ENCODE assay signal across 10 mouse cellular contexts in the genomic region with DNA sequence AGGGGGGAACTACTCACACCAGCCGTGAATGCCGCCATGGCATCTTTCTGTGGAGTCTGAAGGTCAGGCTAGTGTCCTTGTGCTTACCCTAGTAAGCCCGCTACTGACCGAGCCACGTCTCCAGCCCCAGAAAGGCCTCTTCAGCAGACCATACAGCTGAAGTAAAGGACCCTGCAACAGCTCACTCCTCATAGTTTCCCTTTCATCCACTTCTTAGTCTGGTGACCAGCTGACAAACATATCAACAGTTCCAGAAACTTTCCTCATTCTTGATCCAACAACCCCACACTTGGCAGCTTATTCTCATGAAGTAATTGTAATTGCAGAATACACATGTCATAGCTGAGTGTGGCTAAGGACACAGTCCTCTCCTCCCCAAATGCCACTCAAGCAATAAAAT. TPM values are rescaled to one million over a fixed set of nuclear protein-coding genes. Genes with fewer than 3 reads are reported as not detected.
DNase-seq lines count a peak whose midpoint lies in the region; ATAC-seq and TF ChIP-seq lines count a peak whose summit lies in the region.
"Had no signal": no experiment of that assay in that cellular context is flagged by ENCODE, and none has a peak within 500 bp of the region (broad histone marks: within the 10 kb centered on the region; RNA-seq: fewer than 3 reads in every experiment).

No protein-coding gene starts in this region.

- no peaks in the 10 kb centered on the region for H3K9me3 ChIP-seq in embryonic facial prominence, embryonic 15.5 days (replicated peaks)
- no peaks in the 10 kb centered on the region for H3K9me3 ChIP-seq in embryonic facial prominence, embryonic 10.5 days
- H3K9me3 ChIP-seq in lung, embryonic 14.5 days (ENCODE audit: low read depth, low read length) = no peaks in the 10 kb centered on the region
- no peaks in the 10 kb centered on the region for H3K9me3 ChIP-seq in heart, embryonic 15.5 days (replicated peaks)
- H3K9me3 ChIP-seq in stomach, embryonic 16.5 days (replicated peaks; ENCODE audit: control insufficient read depth, low read length) = no peaks in the 10 kb centered on the region
- H3K9me3 ChIP-seq: embryonic facial prominence, embryonic 13.5 days had no signal

- H3K27me3 ChIP-seq in embryonic facial prominence, embryonic 15.5 days = no peaks in the 10 kb centered on the region
- H3K27me3 ChIP-seq in embryonic facial prominence, embryonic 10.5 days (replicated peaks; ENCODE audit: low read depth, poor library complexity, severe bottlenecking) = no peaks in the 10 kb centered on the region
- no peaks in the 10 kb centered on the region for H3K27me3 ChIP-seq in lung, embryonic 14.5 days (ENCODE audit: insufficient read depth, low read length)
- H3K27me3 ChIP-seq in heart, embryonic 15.5 days = no peaks in the 10 kb centered on the region
- no peaks in the 10 kb centered on the region for H3K27me3 ChIP-seq in stomach, embryonic 16.5 days (ENCODE audit: control insufficient read depth, insufficient read depth, low read length)
- H3K27me3 ChIP-seq: embryonic facial prominence, embryonic 13.5 days had no signal

- peaks cover 20% of the 10 kb centered on the region for H3K4me1 ChIP-seq in embryonic facial prominence, embryonic 15.5 days
- peaks cover 39% of the 10 kb centered on the region for H3K4me1 ChIP-seq in embryonic facial prominence, embryonic 10.5 days
- peaks cover 9% of the 10 kb centered on the region; the same call in 1 of the 2 replicates for H3K4me1 ChIP-seq in lung, embryonic 14.5 days (ENCODE audit: insufficient read depth)
- H3K4me1 ChIP-seq in heart, embryonic 15.5 days (replicated peaks) = peaks cover 61% of the 10 kb centered on the region
- H3K4me1 ChIP-seq in stomach, embryonic 16.5 days (ENCODE audit: control insufficient read depth, insufficient read depth, low read length) = peaks cover 26% of the 10 kb centered on the region

- H3K27ac ChIP-seq in embryonic facial prominence, embryonic 15.5 days (replicated peaks) = peak overlapping the region; percentile 39
- no peak overlapping the region for H3K27ac ChIP-seq in embryonic facial prominence, embryonic 10.5 days (replicated peaks)
- peak overlapping the region; percentile 72; the same call in 1 of the 2 replicates for H3K27ac ChIP-seq in lung, embryonic 14.5 days (ENCODE audit: low read depth)
- H3K27ac ChIP-seq in heart, embryonic 15.5 days = peak overlapping the region; percentile 67
- peak overlapping the region; percentile 43 for H3K27ac ChIP-seq in stomach, embryonic 16.5 days (ENCODE audit: low read length)
- H3K27ac ChIP-seq: embryonic facial prominence, embryonic 13.5 days had no signal

- no peak for DNase-seq in embryonic facial prominence, embryonic 10.5 days (ENCODE audit: low spot score)
- DNase-seq in lung, embryonic 14.5 days = no peak
- DNase-seq in lung, postnatal 14 days = no peak
- DNase-seq in frontal cortex, postnatal 36 days (ENCODE audit: low spot score in 2 of 2) = no peak
- no peak for DNase-seq in urinary bladder, postnatal 14 days (ENCODE audit: low spot score)

- no peak for TF ChIP-seq CTCF in lung, embryonic 14.5 days (IDR thresholded peaks at IDR 0.05; ENCODE audit: low read depth)

- no peak for ATAC-seq in embryonic facial prominence, embryonic 15.5 days (ENCODE audit: insufficient number of reproducible peaks, low FRiP score, low TSS enrichment, low read depth)
- ATAC-seq in lung, embryonic 14.5 days (ENCODE audit: insufficient read depth) = no peak
- no peak for ATAC-seq in heart, embryonic 15.5 days (replicated peaks; ENCODE audit: insufficient number of reproducible peaks, insufficient read depth, low FRiP score, low read depth)
- no peak for ATAC-seq in stomach, embryonic 16.5 days (ENCODE audit: insufficient read depth, low FRiP score)
- ATAC-seq: hindbrain, postnatal 0 days had no signal

- H3K9ac ChIP-seq in embryonic facial prominence, embryonic 15.5 days = no peak overlapping the region
- H3K9ac ChIP-seq in lung, embryonic 14.5 days = no peak overlapping the region
- no peak overlapping the region for H3K9ac ChIP-seq in heart, embryonic 15.5 days
- no peak overlapping the region for H3K9ac ChIP-seq in stomach, embryonic 16.5 days (ENCODE audit: low read length)
- H3K9ac ChIP-seq: embryonic facial prominence, embryonic 13.5 days had no signal

- H3K4me3 ChIP-seq in embryonic facial prominence, embryonic 15.5 days (replicated peaks) = no peak overlapping the region
- H3K4me3 ChIP-seq in embryonic facial prominence, embryonic 10.5 days = no peak overlapping the region
- H3K4me3 ChIP-seq in lung, embryonic 14.5 days (ENCODE audit: low read depth, low read length) = no peak overlapping the region
- H3K4me3 ChIP-seq in heart, embryonic 15.5 days = no peak overlapping the region
- no peak overlapping the region for H3K4me3 ChIP-seq in stomach, embryonic 16.5 days (replicated peaks; ENCODE audit: low read length)
- H3K4me3 ChIP-seq: embryonic facial prominence, embryonic 13.5 days had no signal

- no peaks in the 10 kb centered on the region for H3K36me3 ChIP-seq in embryonic facial prominence, embryonic 15.5 days
- no peaks in the 10 kb centered on the region for H3K36me3 ChIP-seq in embryonic facial prominence, embryonic 10.5 days (replicated peaks)
- H3K36me3 ChIP-seq in lung, embryonic 14.5 days (ENCODE audit: insufficient read depth) = no peaks in the 10 kb centered on the region
- H3K36me3 ChIP-seq in heart, embryonic 15.5 days = no peaks in the 10 kb centered on the region
- H3K36me3 ChIP-seq in stomach, embryonic 16.5 days (ENCODE audit: control insufficient read depth, insufficient read depth, low read length) = no peaks in the 10 kb centered on the region
- H3K36me3 ChIP-seq: embryonic facial prominence, embryonic 13.5 days had no signal

- WGBS in embryonic facial prominence, embryonic 15.5 days = 79% methylated on average over 5 of the region's 5 CpGs
- WGBS in embryonic facial prominence, embryonic 10.5 days = 87% methylated on average over 5 of the region's 5 CpGs
- WGBS in lung, embryonic 14.5 days = 79% methylated on average over 5 of the region's 5 CpGs
- 56% methylated on average over 5 of the region's 5 CpGs for WGBS in heart, embryonic 15.5 days
- WGBS in stomach, embryonic 16.5 days = 69% methylated on average over 5 of the region's 5 CpGs

- H3K4me2 ChIP-seq in embryonic facial prominence, embryonic 15.5 days (replicated peaks) = no peak overlapping the region
- no peak overlapping the region for H3K4me2 ChIP-seq in lung, embryonic 14.5 days
- H3K4me2 ChIP-seq in heart, embryonic 15.5 days = no peak overlapping the region
- no peak overlapping the region for H3K4me2 ChIP-seq in stomach, embryonic 16.5 days (ENCODE audit: low read depth, low read length)
- H3K4me2 ChIP-seq: embryonic facial prominence, embryonic 13.5 days had no signal

RNA-seq across cellular contexts. Expression of gene Pomgnt2, which starts 27.0 kb away (rescaled TPM):
- 18.4 and 21.2 TPM in 2 replicates for polyA plus RNA-seq in embryonic facial prominence, embryonic 15.5 days (2015; fragmentation: Nextera tagmentation; extraction: Ambion mirVana)
- polyA plus RNA-seq in embryonic facial prominence, embryonic 10.5 days (2016; fragmentation: Nextera tagmentation; extraction: Ambion mirVana) = 13.5 and 13.9 TPM in 2 replicates
- polyA plus RNA-seq in lung, embryonic 14.5 days (2014; fragmentation: Nextera tagmentation; extraction: Ambion mirVana) = 9.9 and 10.5 TPM in 2 replicates
- polyA plus RNA-seq in heart, embryonic 15.5 days (2015; fragmentation: Nextera tagmentation; extraction: Ambion mirVana) = 10.9 and 13.0 TPM in 2 replicates
- polyA plus RNA-seq in stomach, embryonic 16.5 days (2015; fragmentation: Nextera tagmentation; extraction: Ambion mirVana) = 15.6 and 16.2 TPM in 2 replicates
